ENCODE assay signal across 15 mouse cellular contexts in the genomic region with DNA sequence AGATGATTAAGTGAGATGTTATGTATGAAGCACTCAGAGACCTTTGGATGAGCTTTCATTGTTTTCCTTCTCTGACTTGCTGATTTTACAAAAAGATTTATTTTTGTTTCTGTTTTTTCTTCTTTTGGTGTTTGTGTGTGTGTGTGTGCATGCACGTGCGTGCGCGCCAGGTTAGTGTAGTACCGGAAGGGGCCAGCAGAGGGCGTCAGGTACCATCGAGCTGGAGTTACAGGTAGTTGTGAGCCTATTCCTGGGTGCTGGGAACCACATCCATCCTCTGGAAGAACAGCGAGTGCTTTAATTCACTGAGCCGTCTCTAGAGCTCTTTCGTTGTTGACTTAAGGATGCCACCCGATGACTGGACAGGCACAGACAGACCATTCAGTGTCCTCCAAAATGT.
DNase-seq lines count a peak whose midpoint lies in the region; ATAC-seq and TF ChIP-seq lines count a peak whose summit lies in the region.
"Had no signal": no experiment of that assay in that cellular context is flagged by ENCODE, and none has a peak within 500 bp of the region (broad histone marks: within the 10 kb centered on the region; RNA-seq: fewer than 3 reads in every experiment).

No protein-coding gene starts in this region.

- TF ChIP-seq EP300 in heart, adult 2 months (IDR thresholded peaks at IDR 0.05; ENCODE audit: insufficient read depth, low read depth, low read length) = no peak
- TF ChIP-seq EP300 in liver, postnatal 0 days (IDR thresholded peaks at IDR 0.05; ENCODE audit: low read depth) = no peak

- no peak overlapping the region for H3K27ac ChIP-seq in heart, adult 2 months
- no peak overlapping the region for H3K27ac ChIP-seq in liver, postnatal 0 days (ENCODE audit: low read depth)
- H3K27ac ChIP-seq in liver, embryonic 11.5 days (ENCODE audit: low read depth, low read length) = no peak overlapping the region
- no peak overlapping the region for H3K27ac ChIP-seq in bone marrow macrophage, adult 2 months (ENCODE audit: insufficient read depth, low read depth, low read length)
- H3K27ac ChIP-seq: limb, embryonic 12.5 days; midbrain, embryonic 10.5 days had no signal

- TF ChIP-seq CTCF in heart, adult 2 months (IDR thresholded peaks at IDR 0.05) = peak; percentile 27
- peak; percentile 53 for TF ChIP-seq CTCF in liver, postnatal 0 days (IDR thresholded peaks at IDR 0.05; ENCODE audit: low read depth)
- 0 out of 2 replicates have a peak, but pooled peaks have one; percentile 14 for TF ChIP-seq CTCF in bone marrow macrophage, adult 2 months (IDR thresholded peaks at IDR 0.05; ENCODE audit: low read depth, low read length)

- no peak overlapping the region for H3K4me3 ChIP-seq in heart, adult 2 months
- no peak overlapping the region for H3K4me3 ChIP-seq in liver, postnatal 0 days (ENCODE audit: low read depth, low read length)
- no peak overlapping the region for H3K4me3 ChIP-seq in liver, embryonic 11.5 days (ENCODE audit: low read depth, low read length)
- H3K4me3 ChIP-seq in bone marrow macrophage, adult 2 months (ENCODE audit: insufficient read depth, low read length) = no peak overlapping the region
- H3K4me3 ChIP-seq: limb, embryonic 12.5 days; midbrain, embryonic 10.5 days had no signal

- no peak overlapping the region for H3K9ac ChIP-seq in heart, adult 2 months (ENCODE audit: low read depth, low read length)
- no peak overlapping the region for H3K9ac ChIP-seq in liver, postnatal 0 days (replicated peaks)
- no peak overlapping the region for H3K9ac ChIP-seq in liver, embryonic 11.5 days (ENCODE audit: low read depth, low read length)
- H3K9ac ChIP-seq: limb, embryonic 12.5 days had no signal

- H3K36me3 ChIP-seq in heart, adult 2 months (ENCODE audit: control insufficient read depth, insufficient read depth, low read length) = no peaks in the 10 kb centered on the region
- H3K36me3 ChIP-seq in liver, postnatal 0 days (replicated peaks; ENCODE audit: insufficient read depth, low read length) = no peaks in the 10 kb centered on the region
- H3K36me3 ChIP-seq in liver, embryonic 11.5 days (ENCODE audit: control insufficient read depth, insufficient read depth, low read length) = no peaks in the 10 kb centered on the region
- H3K36me3 ChIP-seq: limb, embryonic 12.5 days; midbrain, embryonic 10.5 days had no signal

- ATAC-seq in liver, postnatal 0 days = no peak
- ATAC-seq in liver, embryonic 11.5 days (replicated peaks; ENCODE audit: low FRiP score) = no peak
- ATAC-seq: inflammation-experienced regulatory T-cells, adult 6 months had no signal

- no peaks in the 10 kb centered on the region for H3K4me1 ChIP-seq in heart, adult 2 months (ENCODE audit: control insufficient read depth, insufficient read depth, low read length)
- H3K4me1 ChIP-seq in liver, postnatal 0 days (ENCODE audit: insufficient read depth) = no peaks in the 10 kb centered on the region
- H3K4me1 ChIP-seq in liver, embryonic 11.5 days (replicated peaks; ENCODE audit: control insufficient read depth, insufficient read depth, low read length) = no peaks in the 10 kb centered on the region
- no peaks in the 10 kb centered on the region for H3K4me1 ChIP-seq in bone marrow macrophage, adult 2 months (ENCODE audit: control insufficient read depth, insufficient read depth, low read length)
- H3K4me1 ChIP-seq: limb, embryonic 12.5 days had no signal

- no peak for TF ChIP-seq POLR2A in heart, adult 2 months (IDR thresholded peaks at IDR 0.05; ENCODE audit: insufficient read depth, low read depth, low read length)
- TF ChIP-seq POLR2A in bone marrow macrophage, adult 2 months (IDR thresholded peaks at IDR 0.05; ENCODE audit: borderline replicate concordance, low read depth, low read length) = no peak

- H3K4me2 ChIP-seq in liver, postnatal 0 days (ENCODE audit: low read depth, low read length) = no peak overlapping the region
- H3K4me2 ChIP-seq in liver, embryonic 11.5 days = no peak overlapping the region
- H3K4me2 ChIP-seq: heart, embryonic 11.5 days; limb, embryonic 12.5 days had no signal

- 91% methylated on average over 11 of the region's 11 CpGs for WGBS in heart, adult 2 months
- WGBS in liver, postnatal 0 days (ENCODE audit: insufficient replicate concordance) = 90% methylated on average over 11 of the region's 11 CpGs
- 89% methylated on average over 11 of the region's 11 CpGs for WGBS in liver, embryonic 11.5 days

- intact Hi-C loops in heart, adult 2 months (cut with DNase I) = no loop called here

- no peaks in the 10 kb centered on the region for H3K79me2 ChIP-seq in heart, adult 2 months (replicated peaks; ENCODE audit: control insufficient read depth, insufficient read depth, low read length)

- no peaks in the 10 kb centered on the region for H3K9me3 ChIP-seq in liver, postnatal 0 days (ENCODE audit: low read length)
- no peaks in the 10 kb centered on the region for H3K9me3 ChIP-seq in liver, embryonic 11.5 days (ENCODE audit: control insufficient read depth, low read length)
- H3K9me3 ChIP-seq: midbrain, embryonic 10.5 days had no signal

- H3K27me3 ChIP-seq in heart, adult 2 months (ENCODE audit: control insufficient read depth, insufficient read depth, low read length) = no peaks in the 10 kb centered on the region
- no peaks in the 10 kb centered on the region for H3K27me3 ChIP-seq in liver, postnatal 0 days (ENCODE audit: insufficient read depth, low read length)
- H3K27me3 ChIP-seq in liver, embryonic 11.5 days (replicated peaks; ENCODE audit: control insufficient read depth, insufficient read depth, low read length) = no peaks in the 10 kb centered on the region
- H3K27me3 ChIP-seq: limb, embryonic 12.5 days had no signal

- no peak for DNase-seq in heart, adult 2 months
- DNase-seq in heart, adult 9 months (ENCODE audit: low spot score in 2 of 2) = no peak
- DNase-seq in liver, postnatal 0 days = no peak
- no peak for DNase-seq in liver, embryonic 11.5 days (ENCODE audit: low spot score)
- peak; percentile 56 for DNase-seq in ES-CJ7 (ENCODE audit: low read depth, low spot score)
- DNase-seq in adrenal gland, adult (ENCODE audit: inconsistent age in 2 of 2, low spot score in 1 of 2) = no peak
- DNase-seq in cerebellum, postnatal 4 days (ENCODE audit: low spot score in 2 of 2) = no peak
- DNase-seq: adrenal gland, postnatal 10 days; heart, postnatal 4 days; kidney, postnatal 25 days had no signal
